Mouse (Mus musculus): ENCODE results near the gene Hmx3. TPM values are rescaled to one million over a fixed set of nuclear protein-coding genes. Genes with fewer than 3 reads are reported as not detected.

Hmx3 gene
- 0.91 and 1.4 TPM in 2 replicates for polyA plus RNA-seq (2015; fragmentation: Nextera tagmentation; extraction: Ambion mirVana)

GRCm38 (mm10) chr7:131542115-131542871, at the start of gene Hmx3:
Gene Hmx3 (plus strand): TSS chr7:131542867.
- 1% methylated on average over 63 of the region's 65 CpGs for WGBS
- Histone ChIP-seq H3K36me3 (ENCODE audit: control insufficient read depth, insufficient read depth) (no peaks in the 10 kb centered on the region), H3K4me1 (replicated peaks; ENCODE audit: control insufficient read depth, insufficient read depth, low read length) (0 out of 2 replicates have a peak, but pooled peaks cover 6% of the 10 kb centered on the region), H3K27ac (ENCODE audit: low read depth, low read length) (no peak within 1 kb of the TSS), H3K9ac (ENCODE audit: low read depth, low read length) (no peak within 1 kb of the TSS), H3K27me3 (replicated peaks; ENCODE audit: control insufficient read depth, insufficient read depth, low read length) (peaks cover 90% of the 10 kb centered on the region), H3K4me3 (ENCODE audit: low read depth, low read length) (peak within 1 kb of the TSS; percentile 33), H3K9me3 (ENCODE audit: control insufficient read depth) (no peaks in the 10 kb centered on the region), H3K4me2 (replicated peaks; ENCODE audit: low read depth) (peak within 1 kb of the TSS; percentile 61)
- ATAC-seq = no peak
- no peak for TF ChIP-seq CTCF (IDR thresholded peaks at IDR 0.05; ENCODE audit: low read depth)

- Histone ChIP-seq H3K4me2 (replicated peaks; ENCODE audit: low read depth) (no peak overlapping the region), H3K27me3 (replicated peaks; ENCODE audit: control insufficient read depth, insufficient read depth, low read length) (no peaks in the 10 kb centered on the region), H3K9me3 (ENCODE audit: control insufficient read depth) (no peaks in the 10 kb centered on the region), H3K4me3 (ENCODE audit: low read depth, low read length) (no peak overlapping the region), H3K4me1 (replicated peaks; ENCODE audit: control insufficient read depth, insufficient read depth, low read length) (no peaks in the 10 kb centered on the region), H3K9ac (ENCODE audit: low read depth, low read length) (no peak overlapping the region), H3K36me3 (ENCODE audit: control insufficient read depth, insufficient read depth) (no peaks in the 10 kb centered on the region), H3K27ac (ENCODE audit: low read depth, low read length) (no peak overlapping the region)
- no peak for ATAC-seq
- TF ChIP-seq CTCF (IDR thresholded peaks at IDR 0.05; ENCODE audit: low read depth) = no peak
- 71% methylated on average over 2 of the region's 2 CpGs for WGBS
These were observed 38.9 kb upstream of the Hmx3 start for GRCm38 (mm10) chr7:131503739-131504138.

- Histone ChIP-seq H3K27me3 (replicated peaks; ENCODE audit: control insufficient read depth, insufficient read depth, low read length) (peaks cover 71% of the 10 kb centered on the region), H3K9ac (ENCODE audit: low read depth, low read length) (no peak overlapping the region), H3K9me3 (ENCODE audit: control insufficient read depth) (no peaks in the 10 kb centered on the region), H3K4me3 (ENCODE audit: low read depth, low read length) (no peak overlapping the region), H3K27ac (ENCODE audit: low read depth, low read length) (no peak overlapping the region), H3K4me1 (replicated peaks; ENCODE audit: control insufficient read depth, insufficient read depth, low read length) (0 out of 2 replicates have a peak, but pooled peaks cover 6% of the 10 kb centered on the region), H3K4me2 (replicated peaks; ENCODE audit: low read depth) (no peak overlapping the region), H3K36me3 (ENCODE audit: control insufficient read depth, insufficient read depth) (no peaks in the 10 kb centered on the region)
- no peak for ATAC-seq
- 0% methylated on average over 7 of the region's 7 CpGs for WGBS
- TF ChIP-seq CTCF (IDR thresholded peaks at IDR 0.05; ENCODE audit: low read depth) = peak; percentile 85
These were observed 2.7 kb upstream of the Hmx3 start for GRCm38 (mm10) chr7:131539979-131540378.

- Histone ChIP-seq H3K4me1 (replicated peaks; ENCODE audit: control insufficient read depth, insufficient read depth, low read length) (0 out of 2 replicates have a peak, but pooled peaks cover 6% of the 10 kb centered on the region), H3K9me3 (ENCODE audit: control insufficient read depth) (no peaks in the 10 kb centered on the region), H3K9ac (ENCODE audit: low read depth, low read length) (no peak overlapping the region), H3K36me3 (ENCODE audit: control insufficient read depth, insufficient read depth) (no peaks in the 10 kb centered on the region), H3K27ac (ENCODE audit: low read depth, low read length) (no peak overlapping the region), H3K27me3 (replicated peaks; ENCODE audit: control insufficient read depth, insufficient read depth, low read length) (peaks cover 86% of the 10 kb centered on the region), H3K4me2 (replicated peaks; ENCODE audit: low read depth) (no peak overlapping the region), H3K4me3 (ENCODE audit: low read depth, low read length) (peak overlapping the region; percentile 33)
- no peak for ATAC-seq
- no peak for TF ChIP-seq CTCF (IDR thresholded peaks at IDR 0.05; ENCODE audit: low read depth)
- WGBS = 2% methylated on average over 41 of the region's 41 CpGs
These were observed 1.2 kb upstream of the Hmx3 start for GRCm38 (mm10) chr7:131541184-131542114.

GRCm38 (mm10) chr7:131542872-131543622, 380 bp downstream of the Hmx3 start:
- no peak for TF ChIP-seq CTCF (IDR thresholded peaks at IDR 0.05; ENCODE audit: low read depth)
- no peak for ATAC-seq
- WGBS = under 1% methylated on average over 48 of the region's 71 CpGs

More at GRCm38 (mm10) chr7:131542872-131543622, 380 bp downstream of the Hmx3 start:
- Histone ChIP-seq H3K4me3 (ENCODE audit: low read depth, low read length) (peak overlapping the region; percentile 33), H3K4me1 (replicated peaks; ENCODE audit: control insufficient read depth, insufficient read depth, low read length) (0 out of 2 replicates have a peak, but pooled peaks cover 6% of the 10 kb centered on the region), H3K27me3 (replicated peaks; ENCODE audit: control insufficient read depth, insufficient read depth, low read length) (peaks cover 94% of the 10 kb centered on the region), H3K4me2 (replicated peaks; ENCODE audit: low read depth) (peak overlapping the region; percentile 61), H3K9me3 (ENCODE audit: control insufficient read depth) (no peaks in the 10 kb centered on the region), H3K9ac (ENCODE audit: low read depth, low read length) (no peak overlapping the region), H3K36me3 (ENCODE audit: control insufficient read depth, insufficient read depth) (no peaks in the 10 kb centered on the region), H3K27ac (ENCODE audit: low read depth, low read length) (no peak overlapping the region)

Measured in intestine, postnatal 0 days (tissue).